Mouse (Mus musculus): ENCODE data around the gene Tyms.
A peak's percentile ranks its signal among the peaks of the same experiment; 100 is the strongest.

GRCm38 (mm10) chr5:30012726-30013503, 60.5 kb downstream of the Tyms start, which contains the start of gene Il6:
- TF ChIP-seq CTCF (conservative IDR thresholded peaks at IDR 0.05; ENCODE audit: insufficient read depth, insufficient read length, low read depth, low read length) (peak; percentile 38; the same call in 1 of the 2 replicates), POLR2A (IDR thresholded peaks at IDR 0.05; ENCODE audit: low read depth, low read length) (no peak)
